Mouse (Mus musculus) forebrain, embryonic 13.5 days (tissue): ENCODE results near the gene Jup. TPM values are rescaled to one million over a fixed set of nuclear protein-coding genes. Genes with fewer than 3 reads are reported as not detected.
"Not testable (repeated sequence)": the region's sequence is repeated elsewhere in the genome, so short reads cannot be mapped to it uniquely, and the experiment has no call there.

Experiments
- ATAC-seq: fragments of 200-750 bp; cut with Nextera tagmentation; 2 replicates; pipeline ENCODE4 v1.8.0; 2017
- H3K27ac ChIP-seq: fragments of 300-500 bp; sonication (generic); 2 replicates; pipeline ENCODE4 v1.5.1; 2015; ENCODE audit warnings: inconsistent platforms, mild to moderate bottlenecking, moderate library complexity
- H3K27me3 ChIP-seq: fragments of 300-500 bp; sonication (generic); 2 replicates; pipeline ENCODE4 v1.6.1; 2015; ENCODE audit warnings: mild to moderate bottlenecking, inconsistent platforms
- H3K36me3 ChIP-seq: fragments of 300-500 bp; sonication (generic); 2 replicates; pipeline ENCODE4 v1.6.1; 2015; ENCODE audit warnings: mild to moderate bottlenecking, inconsistent platforms; ENCODE audit not compliant: poor library complexity, severe bottlenecking
- H3K4me1 ChIP-seq: fragments of 300-500 bp; sonication (generic); 2 replicates; pipeline ENCODE4 v1.6.1; 2015; ENCODE audit warnings: inconsistent platforms
- H3K4me2 ChIP-seq: fragments of 300-500 bp; sonication (generic); 2 replicates; pipeline ENCODE4 v1.6.1; 2015; ENCODE audit warnings: inconsistent platforms, mild to moderate bottlenecking, moderate library complexity
- H3K4me3 ChIP-seq: fragments of 300-500 bp; sonication (generic); 2 replicates; pipeline ENCODE4 v1.5.1; 2015; ENCODE audit warnings: mild to moderate bottlenecking, inconsistent platforms
- H3K9ac ChIP-seq: fragments of 300-500 bp; sonication (generic); 2 replicates; pipeline ENCODE4 v1.6.1; 2015; ENCODE audit warnings: mild to moderate bottlenecking, inconsistent platforms
- H3K9me3 ChIP-seq: fragments of 300-500 bp; sonication (generic); replicated peaks from 2 replicates; pipeline ENCODE4 v1.6.1; 2016; ENCODE audit warnings: inconsistent platforms
- WGBS: fragments of 180-500 bp; shearing (Covaris S2); methylation state at CpG from one replicate; pipeline ENCODE4 v1.1.7; 2015; 5-methylcytosine and 5-hydroxymethylcytosine counted together
- microRNA-seq: library from miRNA; unstranded; fragments of <30 nt; microRNA quantifications from one replicate; pipeline ENCODE4, GENCODE M21; 2016
- polyA plus RNA-seq: library from polyadenylated mRNA; unstranded; fragments of >200 nt; fragmentation: Nextera tagmentation; extraction: Ambion mirVana; gene quantifications from 2 replicates; pipeline ENCODE4 v1.2.1, GENCODE M21; 2015

Jup gene
- polyA plus RNA-seq, 1 experiment from 2014 or later, result 37.1 TPM

- Histone ChIP-seq H3K9ac (peak overlapping the region; percentile 95), H3K36me3 (peaks cover 23% of the 10 kb centered on the region), H3K4me1 (peaks cover 13% of the 10 kb centered on the region), H3K4me2 (peak overlapping the region; percentile 85), H3K4me3 (peak overlapping the region; percentile 75), H3K27ac (peak overlapping the region; percentile 95)
- peak; percentile 5; the same call in 1 of the 2 replicates for ATAC-seq
- H3K27me3 ChIP-seq, H3K9me3 ChIP-seq: not testable (repeated sequence)
- 16% methylated on average over 11 of the region's 11 CpGs for WGBS
Observed at GRCm38 (mm10) chr11:100320701-100321410, 76.7 kb downstream of the Jup start.

GRCm38 (mm10) chr11:100320172-100320630 lies 77.4 kb downstream of the Jup start:
- peak overlapping the region; percentile 85 for H3K4me2 ChIP-seq
- H3K9me3 ChIP-seq, result no peaks in the 10 kb centered on the region
- peaks cover 23% of the 10 kb centered on the region for H3K36me3 ChIP-seq
- peak; percentile 88 for ATAC-seq
- no peaks in the 10 kb centered on the region for H3K27me3 ChIP-seq
- peak overlapping the region; percentile 75 for H3K4me3 ChIP-seq
- WGBS, result under 1% methylated on average over 33 of the region's 40 CpGs
- peak overlapping the region; percentile 95 for H3K9ac ChIP-seq
- H3K27ac ChIP-seq, result peak overlapping the region; percentile 95
- H3K4me1 ChIP-seq, result peaks cover 13% of the 10 kb centered on the region

GRCm38 (mm10) chr11:100319492-100320171 lies 77.9 kb downstream of the Jup start, which contains the start of gene Eif1:
Eif1 (plus strand) TSS chr11:100319885.
- H3K36me3 ChIP-seq, result peaks cover 23% of the 10 kb centered on the region
- no peaks in the 10 kb centered on the region for H3K9me3 ChIP-seq
- H3K27me3 ChIP-seq, result no peaks in the 10 kb centered on the region
- peak within 1 kb of the TSS; percentile 95 for H3K9ac ChIP-seq
- WGBS, result 1% methylated on average over 56 of the region's 58 CpGs
- peaks cover 13% of the 10 kb centered on the region for H3K4me1 ChIP-seq
- peak within 1 kb of the TSS; percentile 95 for H3K27ac ChIP-seq
- H3K4me2 ChIP-seq, result peak within 1 kb of the TSS; percentile 85
- peak; percentile 93 for ATAC-seq
- H3K4me3 ChIP-seq, result peak within 1 kb of the TSS; percentile 75

Small RNA genes lying within 50 kb of the gene (microRNA-seq; reads per million reads assigned to microRNA genes)
- not detected for gene Gm27374

Other genes starting within 250 kb of the Jup start
- gene Krt19, start 249.1 kb downstream of the Jup start, polyA plus RNA-seq, result 0.23 and 0.49 TPM in 2 replicates
- not detected in 2 replicates for gene Krt9, start 204.5 kb downstream of the Jup start, polyA plus RNA-seq
- 0.13 and 0.38 TPM in 2 replicates for gene Krt14, start 190.2 kb downstream of the Jup start, polyA plus RNA-seq
- not detected in 2 replicates for gene Krt16, start 148.9 kb downstream of the Jup start, polyA plus RNA-seq
- gene Krt17, start 136.7 kb downstream of the Jup start, polyA plus RNA-seq, result 0.19 and 0.37 TPM in 2 replicates
- not detected in 2 replicates for gene Krt42, start 127.9 kb downstream of the Jup start, polyA plus RNA-seq
- gene Eif1, start 77.9 kb downstream of the Jup start, polyA plus RNA-seq, result 1,595 and 1,677 TPM in 2 replicates
- gene Gast, start 63.4 kb downstream of the Jup start, polyA plus RNA-seq, result 0.56 and 0.89 TPM in 2 replicates
- 93.7 and 98.5 TPM in 2 replicates for gene Hap1, start 41.6 kb downstream of the Jup start, polyA plus RNA-seq
- gene P3h4, start 17.1 kb upstream of the Jup start, polyA plus RNA-seq, result 10.9 and 12.3 TPM in 2 replicates
- 15.5 and 16.3 TPM in 2 replicates for gene Fkbp10, start 17.9 kb upstream of the Jup start, polyA plus RNA-seq
- gene Nt5c3b, start 44.0 kb upstream of the Jup start, polyA plus RNA-seq, result 105 and 114 TPM in 2 replicates
- gene Klhl10, start 44.2 kb upstream of the Jup start, polyA plus RNA-seq, result 0.70 and 1.1 TPM in 2 replicates
- 12.1 and 12.2 TPM in 2 replicates for gene Klhl11, start 75.0 kb upstream of the Jup start, polyA plus RNA-seq
- 251 and 271 TPM in 2 replicates for gene Acly, start 130.2 kb upstream of the Jup start, polyA plus RNA-seq
- gene Ttc25, start 147.8 kb upstream of the Jup start, polyA plus RNA-seq, result 1.6 and 1.9 TPM in 2 replicates
- gene Cnp, start 177.1 kb upstream of the Jup start, polyA plus RNA-seq, result 20.1 and 20.8 TPM in 2 replicates
- 94.7 and 101 TPM in 2 replicates for gene Nkiras2, start 221.5 kb upstream of the Jup start, polyA plus RNA-seq
- 283 and 285 TPM in 2 replicates for gene Dnajc7, start 222.4 kb upstream of the Jup start, polyA plus RNA-seq